Mouse (Mus musculus) CH12.LX (cell line): ENCODE measurements around the gene Tmem192. TPM values are rescaled to one million over a fixed set of nuclear protein-coding genes. Genes with fewer than 3 reads are reported as not detected.

ENCODE experiments used
- DNase-seq: peaks from one replicate; pipeline ENCODE4 v3.0.0-alpha.2; 2013; ENCODE audit errors: extremely low read depth
- H3K27ac ChIP-seq: 2 replicates; pipeline ENCODE4 v1.5.1; 2012; ENCODE audit warnings: low read depth, mild to moderate bottlenecking, control low read depth, moderate library complexity; ENCODE audit not compliant: insufficient read depth
- H3K27me3 ChIP-seq: replicated peaks from 2 replicates; pipeline ENCODE3; 2012; ENCODE audit warnings: inconsistent platforms
- H3K36me3 ChIP-seq, 2 experiments: replicated peaks in 1 of 2; 2 replicates each; pipeline versions ENCODE3 to v1.6.1; 2012; ENCODE audit warnings: inconsistent platforms in 1 of 2, low read length in 1 of 2, mild to moderate bottlenecking in 1 of 2, mixed read lengths in 1 of 2, moderate library complexity in 1 of 2; ENCODE audit not compliant: control insufficient read depth in 1 of 2, insufficient read depth in 1 of 2
- H3K4me1 ChIP-seq, 2 experiments: 2 replicates each; pipeline ENCODE4 v1.6.1; 2012; ENCODE audit warnings: inconsistent platforms in 1 of 2, moderate library complexity in 1 of 2; ENCODE audit not compliant: insufficient read depth in 2 of 2, control insufficient read depth in 1 of 2
- H3K4me2 ChIP-seq: 2 replicates; pipeline ENCODE4 v1.6.1; 2012; ENCODE audit warnings: low read depth, mild to moderate bottlenecking, control low read depth; ENCODE audit not compliant: poor library complexity, insufficient read depth, severe bottlenecking
- H3K4me3 ChIP-seq, 3 experiments: fragments of 150-350 bp in 1 of 3; sonication (generic) in 1 of 3; replicated peaks in 1 of 3; 2 replicates each; pipeline versions ENCODE3 to v1.5.1; 2011 to 2012; ENCODE audit warnings: low read depth in 2 of 3, low read length in 2 of 3, mild to moderate bottlenecking in 2 of 3, moderate library complexity in 2 of 3, control low read depth in 1 of 3, improper control_type of control experiment in 1 of 3, inconsistent platforms in 1 of 3, mixed read lengths in 1 of 3; ENCODE audit not compliant: poor library complexity in 1 of 3
- H3K79me2 ChIP-seq: replicated peaks from 2 replicates; pipeline ENCODE4 v1.6.1; 2012; ENCODE audit warnings: mild to moderate bottlenecking, moderate library complexity; ENCODE audit not compliant: control insufficient read depth, poor library complexity, insufficient read depth, severe bottlenecking; ENCODE audit errors: extremely low read depth
- H3K9ac ChIP-seq: 2 replicates; pipeline ENCODE4 v1.6.1; 2012; ENCODE audit warnings: low read depth, mild to moderate bottlenecking, control low read depth, moderate library complexity; ENCODE audit not compliant: insufficient read depth
- H3K9me3 ChIP-seq: replicated peaks from 2 replicates; pipeline ENCODE3; 2012; ENCODE audit warnings: low read length, inconsistent platforms, mixed read lengths
- BHLHE40 ChIP-seq: IDR thresholded peaks from 2 replicates; pipeline ENCODE4 v1.6.1; 2011; ENCODE audit warnings: mild to moderate bottlenecking, low read depth, low read length, improper control_type of control experiment
- CHD1 ChIP-seq: IDR thresholded peaks from 2 replicates; pipeline ENCODE4 v1.6.1; 2012; ENCODE audit warnings: low read depth, low read length, improper control_type of control experiment, inconsistent platforms
- CTCF ChIP-seq, 2 experiments: IDR thresholded peaks in 1 of 2; conservative IDR thresholded peaks in 1 of 2; 2 replicates each; pipeline ENCODE4 v1.5.1; 2011 to 2012; ENCODE audit warnings: low read depth in 2 of 2, low read length in 2 of 2, improper control_type of control experiment in 1 of 2, inconsistent platforms in 1 of 2, mild to moderate bottlenecking in 1 of 2, moderate library complexity in 1 of 2
- ELF1 ChIP-seq: IDR thresholded peaks from 2 replicates; pipeline ENCODE4 v1.6.1; 2014; ENCODE audit warnings: low read depth, mild to moderate bottlenecking, inconsistent platforms, low read length, improper control_type of control experiment
- EP300 ChIP-seq: IDR thresholded peaks from 2 replicates; pipeline ENCODE4 v1.6.1; 2011; ENCODE audit warnings: low read length, improper control_type of control experiment
- ETS1 ChIP-seq: conservative IDR thresholded peaks from 2 replicates; pipeline ENCODE4 v1.6.1; 2012; ENCODE audit warnings: low read depth, mild to moderate bottlenecking, inconsistent platforms, low read length, improper control_type of control experiment, moderate library complexity
- IRF4 ChIP-seq: IDR thresholded peaks from 2 replicates; pipeline ENCODE4 v1.6.1; 2014; ENCODE audit warnings: low read depth, mild to moderate bottlenecking, inconsistent platforms, low read length, improper control_type of control experiment
- JUND ChIP-seq: conservative IDR thresholded peaks from 2 replicates; pipeline ENCODE4 v1.6.1; 2011; ENCODE audit warnings: low read depth, low read length, improper control_type of control experiment
- MAFK ChIP-seq: IDR thresholded peaks from 2 replicates; pipeline ENCODE4 v1.6.1; 2011; ENCODE audit warnings: low read length, improper control_type of control experiment; ENCODE audit not compliant: insufficient replicate concordance
- MAX ChIP-seq: IDR thresholded peaks from 2 replicates; pipeline ENCODE4 v1.6.1; 2011; ENCODE audit warnings: low read length, improper control_type of control experiment
- MAZ ChIP-seq: IDR thresholded peaks from 2 replicates; pipeline ENCODE4 v1.6.1; 2012; ENCODE audit warnings: low read depth, mild to moderate bottlenecking, inconsistent platforms, low read length, improper control_type of control experiment, moderate library complexity
- MEF2A ChIP-seq: IDR thresholded peaks from 2 replicates; pipeline ENCODE4 v1.6.1; 2014; ENCODE audit warnings: low read depth, mild to moderate bottlenecking, inconsistent platforms, low read length, improper control_type of control experiment, borderline replicate concordance
- MXI1 ChIP-seq: IDR thresholded peaks from 2 replicates; pipeline ENCODE4 v1.6.1; 2011; ENCODE audit warnings: mild to moderate bottlenecking, low read depth, low read length, improper control_type of control experiment
- MYC ChIP-seq: IDR thresholded peaks from 2 replicates; pipeline ENCODE4 v1.6.1; 2011; ENCODE audit warnings: low read depth, mild to moderate bottlenecking, improper control_type of control experiment, low read length
- NRF1 ChIP-seq: IDR thresholded peaks from 2 replicates; pipeline ENCODE4 v1.6.1; 2014; ENCODE audit warnings: low read depth, mild to moderate bottlenecking, inconsistent platforms, low read length, improper control_type of control experiment, moderate library complexity
- PAX5 ChIP-seq: IDR thresholded peaks from 2 replicates; pipeline ENCODE4 v1.6.1; 2012; ENCODE audit warnings: low read length, inconsistent platforms, mixed read lengths
- POLR2A ChIP-seq: IDR thresholded peaks from 2 replicates; pipeline ENCODE4 v1.6.1; 2011; ENCODE audit warnings: low read depth, mild to moderate bottlenecking, improper control_type of control experiment, low read length
- POLR2AphosphoS2 ChIP-seq: IDR thresholded peaks from 2 replicates; pipeline ENCODE4 v1.6.1; 2011; ENCODE audit warnings: low read depth, low read length, improper control_type of control experiment
- RCOR1 ChIP-seq: conservative IDR thresholded peaks from 2 replicates; pipeline ENCODE4 v1.6.1; 2012; ENCODE audit warnings: low read depth, mild to moderate bottlenecking, inconsistent platforms, low read length, improper control_type of control experiment
- SIN3A ChIP-seq: IDR thresholded peaks from 2 replicates; pipeline ENCODE4 v1.6.1; 2012; ENCODE audit warnings: low read length, improper control_type of control experiment, inconsistent platforms
- SMC3 ChIP-seq: IDR thresholded peaks from 2 replicates; pipeline ENCODE4 v1.6.1; 2011; ENCODE audit warnings: low read depth, low read length, improper control_type of control experiment
- TCF12 ChIP-seq: IDR thresholded peaks from 2 replicates; pipeline ENCODE4 v1.6.1; 2014; ENCODE audit warnings: low read depth, mild to moderate bottlenecking, inconsistent platforms, low read length, improper control_type of control experiment
- UBTF ChIP-seq: IDR thresholded peaks from 2 replicates; pipeline ENCODE4 v1.6.1; 2012; ENCODE audit warnings: low read depth, mild to moderate bottlenecking, inconsistent platforms, low read length, improper control_type of control experiment, moderate library complexity
- USF1 ChIP-seq: IDR thresholded peaks from 2 replicates; pipeline ENCODE4 v1.6.1; 2014; ENCODE audit warnings: low read depth, mild to moderate bottlenecking, inconsistent platforms, low read length, improper control_type of control experiment
- USF2 ChIP-seq: conservative IDR thresholded peaks from 2 replicates; pipeline ENCODE4 v1.6.1; 2011; ENCODE audit warnings: low read depth, low read length, improper control_type of control experiment
- ZC3H11A ChIP-seq: IDR thresholded peaks from 2 replicates; pipeline ENCODE4 v1.6.1; 2012; ENCODE audit warnings: low read depth, mild to moderate bottlenecking, inconsistent platforms, low read length, improper control_type of control experiment
- ZKSCAN1 ChIP-seq: IDR thresholded peaks from 2 replicates; pipeline ENCODE4 v1.6.1; 2012; ENCODE audit warnings: low read depth, inconsistent platforms, low read length, improper control_type of control experiment, borderline replicate concordance
- dilution Hi-C: fragments of 300-500 bp; cut with MboI; formaldehyde crosslinking; loops from 2 replicates; pipeline ENCODE4 v1.14.3; 2020; ENCODE audit warnings: low sequenced_read_pairs; ENCODE audit not compliant: extremely low pct_unique_long_range_greater_than_20kb, extremely low pct_ligation_motif_present
- in situ Hi-C: fragments of 300-500 bp; cut with MboI; formaldehyde crosslinking; loops from 3 replicates; pipeline ENCODE4 v1.14.3; 2019; ENCODE audit warnings: low sequenced_read_pairs, low pct_ligation_motif_present, low pct_unique_long_range_greater_than_20kb, mixed read lengths
- polyA plus RNA-seq: library from polyadenylated mRNA; unstranded; fragments of >175 nt; gene quantifications from 2 replicates; pipeline ENCODE4 v1.2.1, GENCODE M21; 2012; ENCODE audit warnings: low read depth; ENCODE audit not compliant: insufficient read length
- total RNA-seq, 2 experiments: library from RNA; depleted of rRNA; stranded (reverse); fragments of 300-350 nt in 1 of 2; fragments of >200 nt in 1 of 2; gene quantifications; 2 replicates each; pipeline ENCODE4 v1.2.3; 2012 to 2014

The Tmem192 gene
- total and polyA plus RNA-seq, 3 experiments: 19.5 to 72.1 (median 20.6) TPM

GRCm38 (mm10) chr8:64903778-64904177 lies 43.2 kb upstream of the Tmem192 start:
- no peaks in the 10 kb centered on the region for H3K27me3 ChIP-seq
- no peak for DNase-seq
- no peaks in the 10 kb centered on the region for H3K9me3 ChIP-seq
- H3K4me1 ChIP-seq: no peaks in the 10 kb centered on the region
- H3K4me3 ChIP-seq: no peak overlapping the region
- H3K27ac ChIP-seq: no peak overlapping the region
- dilution Hi-C loops: no loop called here
- no peaks in the 10 kb centered on the region for H3K36me3 ChIP-seq
- no peak overlapping the region for H3K4me2 ChIP-seq
- in situ Hi-C loops: no loop called here
- no peaks in the 10 kb centered on the region for H3K79me2 ChIP-seq
- no peak overlapping the region for H3K9ac ChIP-seq
- TF ChIP-seq ZKSCAN1: no peak
- TF ChIP-seq SMC3: no peak
- no peak for TF ChIP-seq MAZ
- no peak for TF ChIP-seq PAX5
- TF ChIP-seq IRF4: no peak
- TF ChIP-seq SIN3A: no peak
- no peak for TF ChIP-seq CHD1
- no peak for TF ChIP-seq ELF1
- TF ChIP-seq JUND: no peak
- TF ChIP-seq BHLHE40: no peak
- TF ChIP-seq MYC: no peak
- TF ChIP-seq MAX: no peak
- no peak for TF ChIP-seq MAFK
- no peak for TF ChIP-seq RCOR1

- no peak overlapping the region for H3K27ac ChIP-seq
- H3K4me2 ChIP-seq: no peak overlapping the region
- no peak for TF ChIP-seq BHLHE40
- TF ChIP-seq CTCF (conservative IDR thresholded peaks at IDR 0.05 in 1 of 2, IDR thresholded peaks at IDR 0.05 in 1 of 2; ENCODE audit: low read depth in 2 of 2, low read length in 2 of 2): no peak
- no peak for TF ChIP-seq ETS1
- no peak for TF ChIP-seq CHD1
- no peak for TF ChIP-seq USF1
- no peak for TF ChIP-seq MYC
- TF ChIP-seq POLR2A: no peak
- no peak for TF ChIP-seq ZC3H11A
- no peak for TF ChIP-seq PAX5
- TF ChIP-seq EP300: no peak
- no peak for TF ChIP-seq MAX
- no peak for TF ChIP-seq MXI1
- no peak for TF ChIP-seq UBTF
- TF ChIP-seq POLR2AphosphoS2: no peak
- no peak for TF ChIP-seq ELF1
- no peak for TF ChIP-seq SMC3
- no peak for TF ChIP-seq MEF2A
- no peak for TF ChIP-seq NRF1
- TF ChIP-seq TCF12: no peak
- no peak for TF ChIP-seq USF2
- in situ Hi-C loops (no loop called here), dilution Hi-C loops (no loop called here)
- H3K4me3 ChIP-seq: no peak overlapping the region
- H3K27me3 ChIP-seq: no peaks in the 10 kb centered on the region
- H3K9me3 ChIP-seq: no peaks in the 10 kb centered on the region
- no peak for DNase-seq
- H3K4me1 ChIP-seq: no peaks in the 10 kb centered on the region
- no peak overlapping the region for H3K9ac ChIP-seq
- H3K79me2 ChIP-seq: no peaks in the 10 kb centered on the region
- no peaks in the 10 kb centered on the region for H3K36me3 ChIP-seq
Observed at GRCm38 (mm10) chr8:64910026-64910425, 37.0 kb upstream of the Tmem192 start.
